Mouse (Mus musculus) ZHBTc4 (cell line): ENCODE data around the gene Celsr1.

ENCODE experiments used
- DNase-seq: peaks from one replicate; pipeline ENCODE4 v3.0.0-alpha.2; 2011; ENCODE audit warnings: low read depth, low spot score

The Celsr1 gene

DNA sequence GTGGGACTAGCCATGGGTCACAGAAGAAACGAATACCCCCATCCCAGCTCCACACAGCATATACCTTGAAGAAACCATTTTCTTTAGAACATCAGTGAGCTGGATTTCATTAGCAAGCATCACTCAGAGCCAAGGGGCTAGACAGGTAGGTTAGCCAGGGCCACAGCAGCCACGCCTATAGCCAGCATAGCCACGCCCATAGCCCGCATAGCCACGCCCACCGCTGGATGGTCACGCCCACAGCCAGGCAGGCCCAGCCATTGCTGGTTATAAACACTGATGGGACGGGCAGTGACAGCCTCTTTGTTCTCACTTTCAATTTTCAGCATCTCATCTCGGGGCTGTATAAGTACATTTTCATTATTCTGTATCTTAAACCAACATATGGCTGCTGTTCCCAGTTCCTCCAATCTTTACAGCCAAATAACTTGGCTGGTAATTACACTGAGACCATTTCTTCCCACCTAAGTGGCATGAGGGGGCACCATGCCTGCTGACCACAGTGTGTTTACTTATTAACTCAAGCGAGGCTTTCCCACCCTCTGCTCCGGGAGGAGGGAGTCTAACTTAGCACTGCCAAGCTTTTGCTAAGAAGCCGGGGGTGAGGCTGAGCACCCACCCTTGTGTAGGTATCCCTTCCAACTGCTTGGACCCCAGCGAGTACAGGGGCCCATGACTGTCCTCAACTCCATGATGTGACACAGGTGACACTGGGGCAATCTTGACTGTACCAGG, 37.4 kb downstream of the Celsr1 start:
- DNase-seq, result peak; percentile 80

DNA sequence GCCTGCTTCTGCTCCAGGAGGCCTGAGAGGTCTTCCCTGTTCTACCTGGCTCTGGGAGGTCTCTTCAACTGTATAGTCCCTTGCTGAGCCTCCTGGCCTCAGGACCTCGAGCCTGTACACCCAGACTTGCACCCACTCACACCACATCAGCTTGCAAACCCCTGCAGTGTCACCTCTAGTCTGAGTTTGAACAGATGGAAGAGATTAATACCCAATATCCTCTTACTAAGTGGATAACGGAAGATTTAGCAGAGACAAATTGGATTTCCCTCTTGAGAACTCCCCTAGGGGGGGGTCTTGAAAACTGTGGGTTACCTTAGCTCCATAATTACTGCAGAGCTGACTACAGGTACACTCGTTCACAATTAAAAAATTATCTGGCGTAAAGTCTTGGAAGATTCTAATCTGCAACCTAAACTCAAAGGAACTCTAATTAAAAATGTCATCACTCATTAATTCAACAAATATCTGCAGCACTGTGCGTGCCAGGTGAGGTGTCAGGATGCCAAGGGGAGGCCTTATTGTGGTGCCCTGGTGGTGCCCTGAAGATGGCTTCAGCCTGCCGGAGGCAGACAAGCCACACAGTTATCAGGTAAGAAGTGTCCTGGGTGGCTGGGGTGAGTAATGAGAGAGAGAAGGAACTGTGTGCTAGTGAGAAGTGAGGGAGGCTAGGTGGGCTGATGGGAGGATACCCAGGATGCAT, 38.5 kb downstream of the Celsr1 start:
- DNase-seq, result no peak

DNA sequence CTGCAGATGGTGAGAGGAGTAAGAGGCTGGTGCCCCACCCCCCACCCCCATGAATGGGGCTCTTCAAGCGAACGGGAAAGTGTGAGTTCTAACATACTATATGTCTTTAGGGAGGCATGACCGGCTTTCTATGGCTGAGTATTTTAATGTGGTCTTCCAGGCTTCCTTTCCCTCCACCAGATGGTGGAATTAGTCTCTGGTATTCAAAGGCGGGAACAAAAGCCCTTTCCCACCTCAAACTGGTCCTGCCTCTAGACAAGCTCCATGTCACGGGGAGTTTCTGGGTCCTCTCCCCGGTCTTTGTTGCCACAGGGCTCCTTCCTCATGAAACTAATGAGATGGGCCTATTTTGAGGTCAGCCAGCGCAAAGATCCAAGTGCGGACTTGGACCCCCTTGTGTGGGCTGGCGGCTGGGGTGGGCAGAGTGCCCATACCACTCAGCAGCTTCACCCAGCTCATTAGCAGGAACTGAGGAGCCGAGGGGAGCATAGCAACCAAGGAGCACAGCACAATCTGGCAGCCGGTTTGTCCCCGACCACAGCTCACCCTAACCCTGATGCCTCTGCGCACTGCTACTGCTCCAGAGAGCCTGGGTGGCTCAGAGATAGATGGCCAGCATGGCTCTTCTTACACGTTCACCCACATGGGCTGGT, 39.5 kb downstream of the Celsr1 start:
- no peak for DNase-seq

DNA sequence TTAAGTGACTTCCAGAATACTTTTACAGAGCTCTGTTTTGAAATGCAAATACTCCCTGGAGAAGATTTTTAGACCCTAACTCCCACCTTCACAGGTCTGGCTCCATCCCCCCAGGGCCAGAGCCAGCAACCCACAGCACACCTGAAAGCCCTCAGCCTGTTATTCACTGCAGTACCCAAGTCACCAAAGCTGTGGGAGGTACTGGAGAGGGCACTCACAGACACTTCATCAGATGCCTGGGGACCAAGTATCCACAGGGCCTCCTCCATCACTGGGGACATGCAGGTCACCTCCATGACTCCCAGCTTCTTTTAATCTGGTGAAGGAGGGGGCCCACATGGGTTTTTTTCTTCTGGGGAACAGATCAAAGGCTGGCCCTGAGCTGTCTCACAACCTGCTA, 40.2 kb downstream of the Celsr1 start:
- DNase-seq, result no peak

DNA sequence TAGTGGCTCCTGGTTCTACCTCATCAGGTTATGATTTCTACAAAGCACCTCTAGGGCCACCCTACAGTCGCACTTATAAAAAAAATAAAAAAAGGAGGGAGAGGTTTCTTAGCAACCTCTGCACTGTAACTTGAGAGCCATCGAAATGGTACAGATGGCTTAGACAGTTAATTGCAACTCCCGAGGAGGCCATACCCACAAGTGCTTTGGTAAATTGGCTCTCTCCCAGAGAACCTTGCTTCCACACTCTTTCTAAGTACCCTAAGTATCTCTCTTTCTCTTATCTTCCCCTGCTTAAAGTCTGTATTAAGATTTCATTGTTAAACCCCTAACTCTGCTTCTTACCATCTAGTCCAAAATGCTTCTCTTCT, 41.5 kb downstream of the Celsr1 start:
- DNase-seq, result no peak

DNA sequence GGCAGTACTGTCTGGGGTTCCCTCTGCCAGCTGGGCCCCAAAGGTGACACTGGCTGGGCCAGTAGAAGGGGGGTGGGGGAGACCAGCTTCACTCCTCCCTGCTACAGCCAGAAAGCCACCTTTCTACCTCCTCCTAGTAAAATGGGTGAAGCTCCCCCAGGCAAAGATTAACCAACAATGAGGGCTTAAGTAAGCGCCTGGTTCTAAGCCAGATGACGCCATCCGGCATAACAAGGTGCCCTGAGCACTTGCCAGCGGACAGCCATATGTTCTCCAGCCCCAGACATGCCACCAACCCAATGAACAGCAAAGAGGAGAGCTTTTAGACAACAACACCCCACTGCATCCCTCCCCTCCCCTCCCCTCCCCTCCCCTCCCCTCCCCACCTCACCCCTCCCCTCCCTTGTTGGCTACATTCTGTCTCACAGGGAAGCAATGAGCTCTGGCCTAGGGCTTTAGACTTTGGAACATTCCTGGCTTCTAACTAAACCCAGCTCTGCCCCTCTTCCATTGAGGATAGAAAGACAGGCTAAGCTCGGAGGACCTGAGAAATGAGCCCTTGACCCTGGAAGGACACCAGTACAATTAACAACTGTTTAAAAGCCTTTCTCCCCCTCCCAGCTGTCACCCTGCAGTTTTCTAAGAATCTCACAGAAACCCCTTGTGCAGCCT, 42.0 kb downstream of the Celsr1 start:
- peak; percentile 23 for DNase-seq

DNA sequence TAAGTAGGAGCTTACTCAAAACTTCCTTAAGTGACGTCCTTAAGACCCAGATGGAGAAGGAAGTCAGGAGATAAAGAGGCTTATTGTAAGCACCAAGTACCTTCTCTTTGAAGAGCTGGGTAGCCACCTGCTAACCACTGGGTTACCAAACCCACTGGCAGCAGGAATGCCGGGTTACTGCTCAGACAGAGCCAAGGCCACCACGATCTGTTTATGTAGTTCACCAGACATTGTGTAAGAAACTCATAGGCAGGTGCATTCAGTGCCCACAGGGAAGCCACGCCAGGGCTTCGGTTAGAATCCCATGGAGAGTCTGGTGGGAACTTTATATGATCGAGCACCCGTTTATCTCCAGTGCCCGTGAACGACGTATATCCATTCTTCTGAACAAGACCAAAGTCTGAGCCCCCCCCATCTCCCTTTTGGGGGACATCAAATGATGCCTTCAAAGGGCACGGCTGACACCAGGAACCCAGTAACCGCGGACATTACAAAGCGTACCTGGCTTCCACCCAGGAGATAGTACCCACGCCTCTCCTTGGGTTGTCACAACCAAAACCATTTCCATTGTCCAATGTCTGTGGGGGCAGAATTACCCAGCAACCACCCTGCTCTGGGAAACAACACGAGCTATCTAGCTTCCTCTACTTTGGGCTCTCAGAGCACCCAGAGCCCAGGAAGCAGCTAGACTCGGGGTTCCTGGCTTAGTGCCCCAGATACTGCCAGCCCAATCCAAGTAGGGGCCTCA, 42.7 kb downstream of the Celsr1 start:
- DNase-seq, result no peak

DNA sequence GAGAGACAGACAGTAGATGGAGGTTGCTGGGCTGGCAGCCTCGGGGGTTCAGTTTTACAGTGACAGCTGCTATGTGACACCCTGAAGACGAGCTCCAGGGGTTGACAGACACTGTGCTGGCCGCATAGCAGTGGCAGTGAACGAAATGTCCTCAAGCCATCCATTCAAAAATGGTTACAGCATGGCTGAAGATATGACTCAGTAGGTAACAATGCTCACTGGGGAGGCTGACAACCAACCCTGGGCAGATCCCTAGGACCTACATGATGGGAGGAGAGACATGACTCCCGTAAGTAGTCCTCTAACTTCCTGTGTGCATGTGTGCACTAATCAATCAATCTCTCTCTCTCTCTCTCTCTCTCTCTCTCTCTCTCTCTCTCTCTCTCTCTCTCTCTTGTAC, 45.7 kb downstream of the Celsr1 start:
- no peak for DNase-seq

DNA sequence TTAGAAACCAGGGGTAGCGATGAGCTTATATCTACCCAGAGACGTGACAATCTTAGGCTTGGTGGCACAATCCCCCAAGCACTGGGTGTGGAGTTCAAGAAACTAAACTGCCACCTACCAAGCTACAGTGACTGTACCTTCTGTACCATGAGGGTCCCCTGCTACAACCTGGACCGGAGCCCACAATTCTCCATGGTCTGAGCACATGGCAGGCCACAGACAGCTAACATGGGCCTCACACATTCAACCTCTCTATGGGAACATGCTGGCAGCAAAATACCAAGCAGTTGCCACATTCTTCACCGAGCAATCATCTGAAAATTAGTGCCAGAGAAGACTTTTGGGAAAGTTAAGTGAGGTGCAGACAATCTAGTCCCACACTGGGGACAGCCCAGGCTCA, 47.4 kb downstream of the Celsr1 start:
- no peak for DNase-seq

DNA sequence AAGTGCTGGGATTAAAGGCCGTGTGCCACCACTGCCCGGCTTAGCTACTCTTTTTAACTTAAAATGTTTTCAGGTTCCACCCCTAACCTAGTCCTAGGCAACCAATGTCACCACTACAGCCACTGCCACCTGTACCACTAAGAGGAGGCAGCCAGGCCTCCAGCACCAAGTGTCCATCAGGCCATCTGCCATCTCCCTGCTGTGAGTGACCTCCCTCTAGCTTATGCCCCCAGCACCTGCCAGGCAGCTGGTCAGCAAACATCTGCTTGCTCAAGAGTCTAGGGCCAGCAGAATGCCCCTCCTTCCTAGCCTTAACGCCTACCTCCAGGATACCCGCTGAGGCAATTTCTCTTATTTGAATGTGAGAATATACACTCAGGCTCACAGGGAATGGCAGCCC, 48.0 kb downstream of the Celsr1 start:
- DNase-seq, result no peak

DNA sequence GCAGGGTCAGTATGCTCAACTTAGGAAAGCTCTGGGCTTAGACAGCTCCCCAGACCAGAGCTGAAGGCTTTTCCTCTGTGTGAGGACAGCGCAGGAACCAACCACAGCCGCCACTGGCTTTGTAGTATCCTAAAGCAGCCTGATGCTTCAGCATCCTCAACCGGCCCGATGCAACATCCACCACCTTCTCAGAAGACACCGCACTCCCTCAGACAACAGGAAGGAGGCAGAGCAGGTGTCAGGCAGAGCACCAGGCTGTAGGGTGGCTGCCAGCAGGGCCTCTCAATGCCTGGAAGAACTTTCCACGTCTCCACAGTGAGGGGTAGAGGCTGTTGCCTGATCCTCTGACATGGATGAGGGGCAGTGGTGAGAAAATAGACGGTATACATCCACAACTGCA, 50.4 kb downstream of the Celsr1 start:
- DNase-seq, result no peak

DNA sequence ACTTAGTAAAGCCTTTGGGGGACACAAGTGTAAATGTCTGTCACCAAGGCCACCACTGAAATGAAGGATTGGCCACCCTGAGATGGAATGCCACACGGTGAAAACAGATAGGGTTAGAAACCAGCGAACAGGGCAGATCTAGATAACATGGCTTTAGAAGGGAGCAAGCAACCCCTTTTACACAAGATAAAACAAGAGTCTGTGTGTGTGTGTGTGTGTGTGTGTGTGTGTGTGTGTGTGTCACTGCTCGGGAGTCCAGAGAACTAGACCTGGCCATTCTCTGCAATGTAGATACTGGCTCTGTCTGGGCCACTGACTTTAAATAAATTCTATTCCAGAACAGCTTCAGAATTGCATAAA, 51.2 kb downstream of the Celsr1 start:
- DNase-seq, result no peak

DNA sequence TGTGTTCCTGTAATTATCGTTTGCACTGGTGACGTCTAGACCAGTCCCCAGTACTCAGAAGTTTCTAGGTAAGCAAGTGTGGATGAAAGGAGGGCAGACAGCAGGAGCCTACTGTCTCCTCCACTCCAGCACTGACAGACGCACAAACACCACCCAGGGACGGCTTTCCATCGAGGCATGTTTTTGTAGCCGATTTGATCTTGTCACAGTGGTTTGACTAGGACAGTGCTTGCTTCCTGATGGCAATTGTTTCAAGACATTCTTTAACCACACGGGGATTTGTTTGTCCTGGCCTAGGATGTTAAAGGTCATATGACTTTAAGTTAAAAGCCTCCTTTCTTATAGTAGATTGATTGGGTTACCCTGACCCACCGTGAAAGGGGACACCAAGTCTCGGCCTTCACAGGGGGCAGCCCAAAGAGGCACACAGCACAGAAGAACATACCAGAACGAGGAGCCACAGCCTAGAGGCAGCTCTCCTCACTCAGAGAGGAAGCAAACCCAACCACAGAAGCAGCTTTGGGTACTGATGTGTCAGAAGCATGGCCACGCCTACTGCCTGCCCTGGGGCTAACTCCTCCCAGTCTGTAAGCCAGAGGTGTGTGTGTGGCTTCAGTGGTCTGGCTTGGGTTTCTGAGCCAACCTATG, 51.7 kb downstream of the Celsr1 start:
- DNase-seq, result peak; percentile 85

DNA sequence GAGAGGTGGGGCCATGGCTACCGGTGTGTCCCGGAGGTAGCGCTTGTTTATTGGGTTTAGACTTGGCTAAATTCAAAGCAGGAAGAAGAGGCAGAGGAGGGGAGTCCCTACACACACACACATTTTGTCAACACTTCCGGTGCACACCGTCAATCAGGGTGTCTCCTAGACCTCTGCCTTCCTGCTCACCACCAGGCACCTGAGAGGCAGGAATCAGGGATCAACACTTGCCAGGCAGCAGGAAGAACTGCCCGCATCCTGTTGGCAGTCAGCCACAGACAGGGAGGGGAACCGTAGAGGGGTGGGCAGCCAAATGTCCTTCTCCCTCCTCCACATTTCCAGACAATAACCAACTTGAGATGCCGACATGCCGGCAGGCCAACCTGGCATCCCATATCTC, 56.5 kb downstream of the Celsr1 start:
- DNase-seq, result no peak

DNA sequence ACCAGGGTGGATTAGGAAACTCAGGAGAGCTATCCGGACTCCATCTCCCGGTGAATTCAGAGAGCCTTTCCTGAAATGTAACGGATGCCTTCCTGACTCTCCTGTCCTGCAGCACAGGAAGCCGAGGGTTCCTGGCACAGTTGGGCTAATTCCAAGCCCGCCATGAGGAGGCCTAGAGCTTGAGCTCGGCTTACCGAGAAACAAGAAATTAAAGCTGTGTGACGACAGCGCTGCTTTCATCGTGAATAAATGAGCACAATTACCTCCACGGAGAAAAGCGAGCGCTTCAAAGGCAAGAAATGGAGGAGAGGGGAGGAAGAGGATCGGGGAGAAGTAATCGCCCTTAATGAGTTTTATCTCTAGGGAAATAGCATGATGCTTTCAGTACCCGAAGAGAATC, 57.8 kb downstream of the Celsr1 start:
- no peak for DNase-seq

DNA sequence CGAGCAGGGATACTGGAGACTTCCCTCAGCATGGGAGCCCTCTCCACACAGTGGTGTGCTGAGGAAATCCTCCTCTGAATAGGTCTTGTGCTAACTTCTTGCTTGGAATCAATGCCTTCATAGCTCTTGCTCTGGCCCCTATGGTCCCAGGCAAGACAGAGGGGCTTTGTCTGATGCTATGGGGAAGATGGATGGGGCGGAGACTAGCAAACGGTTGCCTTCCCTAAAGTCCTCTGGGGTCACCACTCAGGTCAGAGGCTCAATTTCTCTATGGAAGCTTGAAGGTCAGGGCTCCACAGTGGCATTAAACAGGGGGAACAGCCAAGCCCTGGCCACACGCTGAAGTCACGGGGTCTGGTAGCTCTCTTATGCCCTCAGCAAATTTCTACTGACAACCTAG, 62.0 kb downstream of the Celsr1 start:
- DNase-seq, result no peak

DNA sequence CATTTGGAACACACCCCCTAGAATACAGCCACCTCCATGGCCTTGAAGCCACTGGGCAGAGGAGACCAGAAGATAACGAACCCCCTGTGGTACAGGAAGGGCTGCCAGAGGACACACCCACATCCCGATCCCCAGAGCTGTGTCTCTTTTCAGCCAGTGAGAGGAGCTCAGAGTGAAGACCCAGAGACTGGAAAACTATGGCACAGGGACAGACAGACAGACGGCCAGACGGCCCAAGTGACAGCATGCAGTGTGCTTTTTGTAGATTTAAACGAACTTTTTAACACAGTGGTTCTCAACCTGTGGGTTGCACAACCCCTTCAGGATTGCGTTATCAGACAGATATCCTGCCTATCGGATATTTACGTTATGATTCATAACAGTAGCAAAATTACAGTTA, 63.1 kb downstream of the Celsr1 start:
- peak; percentile 15 for DNase-seq

DNA sequence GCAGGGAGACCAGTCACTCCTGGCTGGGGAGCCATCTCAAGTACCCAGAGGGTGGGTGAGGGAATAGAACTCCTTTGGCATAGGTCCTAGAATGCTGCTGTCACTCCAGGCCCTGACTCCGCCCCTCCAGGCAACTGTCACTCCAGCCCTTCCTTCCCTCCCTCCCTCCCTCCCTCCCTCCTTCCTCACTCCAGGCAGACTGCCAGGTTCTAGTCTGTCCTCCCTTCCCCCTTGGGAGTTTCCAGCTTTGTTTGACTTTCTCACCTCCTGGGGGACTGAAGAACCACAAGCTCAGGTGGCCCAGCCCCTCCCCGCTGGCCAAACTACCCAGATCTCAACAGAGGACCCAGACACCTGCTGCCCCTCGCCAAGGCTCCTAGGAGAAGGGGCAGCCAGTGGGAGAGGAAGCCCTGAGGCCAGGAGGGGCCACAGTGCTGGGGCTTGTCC, 63.8 kb downstream of the Celsr1 start:
- DNase-seq, result peak; percentile 50

DNA sequence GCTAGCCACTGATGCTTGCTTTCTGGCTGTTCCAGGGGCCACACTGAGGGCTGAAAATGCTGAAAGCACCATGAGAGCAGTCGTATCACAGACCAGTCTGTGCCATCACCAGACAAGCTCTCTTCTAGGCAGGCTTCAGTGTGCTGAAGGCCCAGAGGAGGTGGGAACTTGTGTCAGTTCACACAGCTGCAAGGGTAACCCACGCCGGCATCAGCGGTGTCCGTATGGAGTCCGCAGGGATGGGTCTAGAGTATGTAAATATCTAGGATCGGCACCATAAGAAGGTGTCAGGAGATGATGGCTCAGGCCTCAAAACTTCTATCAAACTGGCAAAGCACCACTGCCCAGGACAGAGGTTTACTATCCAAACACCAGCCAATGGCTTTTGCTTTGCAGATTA, 64.3 kb downstream of the Celsr1 start:
- DNase-seq, result no peak

DNA sequence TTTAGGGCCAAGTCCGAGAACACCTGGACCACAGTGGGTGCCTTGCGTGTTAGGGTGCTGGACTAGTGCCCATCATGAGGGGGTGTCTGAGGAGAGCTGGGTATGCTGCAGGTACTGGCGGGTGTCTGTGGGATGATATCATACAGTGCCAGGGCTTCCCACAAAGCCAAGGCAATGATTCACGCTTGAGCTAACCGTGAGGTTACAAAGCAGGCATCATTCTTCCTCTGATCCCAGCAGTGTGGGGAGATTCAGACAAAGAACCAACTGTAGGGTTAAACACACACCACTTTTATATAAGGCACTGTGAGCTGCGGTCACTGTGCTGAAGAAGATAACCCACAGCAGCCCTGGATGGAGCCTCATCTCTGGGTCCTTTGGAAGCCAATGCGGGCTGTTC, 67.5 kb downstream of the Celsr1 start:
- DNase-seq, result no peak

DNA sequence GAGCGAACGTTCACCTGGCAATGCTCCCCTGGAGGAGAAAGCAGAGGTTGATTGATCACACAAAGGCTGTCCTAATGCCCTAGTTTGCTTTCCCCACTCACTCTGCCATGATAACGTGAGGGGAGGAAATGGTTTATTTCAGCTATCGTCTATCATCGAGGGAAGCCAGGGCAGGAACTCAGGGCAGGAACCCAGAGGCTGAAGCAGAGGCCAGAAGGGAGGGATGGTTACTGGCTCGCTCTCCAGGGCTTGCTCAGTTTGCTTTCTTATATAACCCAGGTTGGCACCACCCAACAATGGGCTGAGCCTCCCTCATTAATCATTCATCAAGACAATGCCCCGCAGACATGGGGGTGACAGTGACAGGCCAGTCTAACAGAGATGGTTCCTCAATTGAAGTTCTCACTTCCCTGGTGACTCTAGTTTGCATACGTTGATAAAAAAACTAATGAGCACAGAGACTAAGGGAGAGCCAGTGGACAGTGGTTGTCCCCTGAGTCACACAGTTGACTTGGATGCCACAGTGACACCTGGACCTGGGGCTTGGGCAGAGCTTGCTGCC, 70.2 kb downstream of the Celsr1 start:
- DNase-seq, result no peak
